Mouse (Mus musculus) inflammation-experienced regulatory T-cells, adult 6 months (primary cell): ENCODE data around the gene Hic1. TPM values are rescaled to one million over a fixed set of nuclear protein-coding genes. Genes with fewer than 3 reads are reported as not detected.
"Not testable (repeated sequence)": the region's sequence is repeated elsewhere in the genome, so short reads cannot be mapped to it uniquely, and the experiment has no call there.

ENCODE experiments used
- ATAC-seq: one replicate; pipeline ENCODE4 v1.8.0; 2017
- polyA plus RNA-seq, 3 experiments: library from polyadenylated mRNA; unstranded; fragments of 100-300 nt; shearing (Covaris generic); gene quantifications; one replicate each; pipeline ENCODE4 v1.2.1; 2017

Gene Hic1
- polyA plus RNA-seq, 3 experiments from 2014 or later = 0.21 to 0.50 (median 0.38) TPM

DNA sequence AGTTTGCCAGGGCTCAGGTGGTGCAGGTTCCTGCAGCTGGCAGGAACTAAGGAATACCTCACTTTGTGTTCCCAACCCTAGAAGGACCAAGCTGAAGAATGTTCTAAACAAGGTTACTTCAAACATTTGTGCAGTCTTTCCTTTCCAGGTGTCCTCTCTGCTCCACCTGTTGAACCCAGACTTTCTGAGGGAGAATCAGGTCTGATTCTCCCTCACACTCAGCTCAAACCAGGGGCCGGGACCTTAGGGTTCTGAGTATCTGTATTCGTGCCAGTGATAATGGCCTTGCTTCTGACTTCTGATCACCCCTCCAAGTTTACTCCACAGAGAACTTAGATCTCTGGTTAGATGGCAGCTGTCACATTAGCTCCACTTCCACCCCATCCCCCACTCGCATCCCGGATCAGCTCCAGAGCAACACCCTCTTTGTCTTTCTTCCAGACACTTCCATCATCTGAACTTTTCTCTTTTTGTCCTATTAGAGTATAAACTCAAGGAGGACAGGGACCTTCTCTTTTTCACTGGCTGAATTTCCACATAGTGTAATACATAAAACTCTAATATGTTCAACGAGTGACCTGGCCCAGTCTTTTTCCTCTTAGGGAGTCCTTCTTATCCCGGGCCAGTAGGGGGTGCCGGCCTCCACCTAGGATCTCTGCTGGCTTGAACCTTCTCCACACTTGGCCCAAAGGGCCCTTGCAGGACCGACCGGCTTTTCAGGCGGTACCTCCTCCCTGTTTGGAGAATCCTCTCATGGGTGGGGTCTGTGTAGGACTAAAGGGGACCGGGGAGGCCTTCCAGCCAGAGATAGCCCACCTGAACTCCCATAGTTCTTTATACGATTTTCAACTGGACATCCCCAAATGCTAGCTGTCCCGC is 23.3 kb upstream of the Hic1 start:
- peak; percentile 32 for ATAC-seq

DNA sequence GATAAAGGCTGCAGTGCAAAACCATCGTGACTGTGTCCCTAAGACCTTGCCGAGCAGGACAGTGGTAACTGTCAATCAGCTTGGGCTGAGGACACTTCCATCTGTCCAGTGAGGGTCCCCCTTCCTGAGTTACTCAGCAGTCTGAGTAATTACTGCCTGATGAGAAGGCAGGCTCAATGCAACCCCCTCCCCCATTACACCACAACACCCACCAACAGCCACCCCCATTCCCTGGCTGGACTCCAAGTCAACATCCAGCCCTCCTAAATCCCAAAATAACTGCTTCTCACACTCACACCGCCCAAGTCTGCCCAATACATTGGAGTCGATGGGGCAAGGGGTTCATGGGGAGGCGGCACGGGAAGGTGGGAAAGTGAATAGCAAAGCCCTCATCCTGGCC is 22.5 kb upstream of the Hic1 start:
- ATAC-seq = no peak

DNA sequence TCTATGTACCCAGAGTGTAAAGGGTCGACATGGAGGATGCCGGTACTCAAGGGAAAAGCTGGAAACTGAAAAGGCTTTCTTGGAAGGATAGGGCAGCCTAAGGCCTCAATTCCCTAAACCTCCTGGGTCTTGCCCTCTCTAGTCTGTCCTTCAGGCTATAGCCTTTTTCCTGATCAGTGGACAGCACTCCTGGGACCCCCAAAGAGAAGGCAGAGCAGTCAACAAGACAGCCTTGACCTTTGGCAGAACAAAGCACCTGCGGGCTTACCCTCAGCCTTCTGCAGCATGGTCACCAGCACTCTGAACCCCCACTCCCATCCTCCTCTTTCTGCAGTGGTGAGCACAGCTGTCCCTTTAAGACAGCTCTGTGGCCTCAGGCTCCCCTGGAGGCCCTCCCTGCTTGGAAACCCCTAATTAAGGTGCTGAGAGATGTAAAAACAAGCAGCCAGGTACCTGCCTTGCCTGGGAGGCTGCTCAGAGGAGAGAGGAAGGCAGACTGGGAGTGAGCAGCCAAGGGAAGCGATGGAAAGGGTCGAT is 21.7 kb upstream of the Hic1 start, which contains the start of gene Dph1:
TSS of gene Dph1 (minus strand) at position 337 of the 537 bp plus-strand sequence.
- ATAC-seq = no peak

DNA sequence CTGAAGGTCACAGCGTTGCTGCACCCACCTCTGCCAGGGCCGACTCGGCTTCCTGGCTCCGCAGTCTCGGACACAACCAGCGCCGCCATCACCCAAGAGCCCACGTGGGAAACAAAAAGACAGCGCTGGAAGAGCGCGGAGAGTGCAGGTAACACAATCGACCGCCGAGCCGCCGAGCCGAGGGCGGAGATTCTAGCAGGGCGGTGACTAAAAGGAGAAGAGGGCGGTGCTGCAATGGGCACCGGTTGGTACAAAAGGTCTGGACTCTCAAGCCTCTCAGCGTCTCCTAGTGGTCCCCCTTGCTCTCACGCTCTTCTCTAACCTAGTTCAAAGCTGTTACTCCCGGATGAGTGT is 21.0 kb upstream of the Hic1 start:
- peak; percentile 81 for ATAC-seq

DNA sequence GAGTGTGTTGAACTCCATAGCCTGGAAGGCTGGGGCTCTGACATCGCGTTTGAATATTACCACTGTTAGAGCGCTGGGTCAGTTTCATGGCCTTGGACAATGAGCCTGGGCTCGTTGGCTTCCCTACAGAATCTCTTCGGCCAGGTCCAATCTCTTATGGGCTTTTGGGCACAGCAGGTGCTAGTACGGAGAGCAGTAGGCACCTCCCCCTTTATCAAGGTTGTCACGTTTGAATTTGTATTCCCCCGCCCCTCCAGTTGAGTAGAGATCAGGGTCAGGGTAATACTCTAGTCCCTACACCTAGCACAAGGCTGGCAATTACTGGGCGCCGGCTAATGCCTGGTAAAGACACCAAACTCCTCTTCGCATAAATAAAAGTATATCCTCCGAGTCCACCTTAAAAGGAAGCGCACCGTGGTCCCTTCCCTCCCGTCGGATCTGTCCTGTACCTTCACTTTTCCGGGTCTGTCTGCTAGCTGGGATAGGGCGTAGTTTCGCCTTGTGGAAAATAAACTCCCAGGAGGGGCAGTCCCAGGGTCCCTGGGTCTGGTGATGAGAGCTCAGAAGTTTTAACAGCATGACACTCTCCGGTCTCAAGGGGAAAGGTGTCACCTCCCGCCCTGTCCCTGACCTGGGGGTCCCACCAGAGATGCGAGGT is 20.5 kb upstream of the Hic1 start:
- no peak for ATAC-seq

DNA sequence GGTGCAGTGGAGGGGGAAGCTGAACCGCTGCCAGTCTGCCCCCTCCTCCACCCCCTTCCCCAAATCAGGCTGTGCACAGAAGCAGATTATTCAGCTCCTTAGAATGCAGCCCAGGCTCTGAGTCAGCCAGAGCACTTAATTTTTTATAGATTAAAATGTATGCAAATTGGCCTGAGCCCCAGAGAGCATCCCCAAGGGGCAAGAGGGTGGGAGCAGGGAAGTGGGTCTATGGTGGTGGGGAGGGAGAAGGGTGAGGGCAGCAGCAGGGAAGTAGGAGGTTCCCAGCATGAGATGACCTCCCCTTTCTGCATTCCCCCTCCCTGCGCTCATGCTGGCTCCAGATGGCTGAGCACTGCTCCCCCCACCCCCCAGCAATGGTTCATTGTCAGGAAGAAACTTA is 15.7 kb upstream of the Hic1 start:
- no peak for ATAC-seq

DNA sequence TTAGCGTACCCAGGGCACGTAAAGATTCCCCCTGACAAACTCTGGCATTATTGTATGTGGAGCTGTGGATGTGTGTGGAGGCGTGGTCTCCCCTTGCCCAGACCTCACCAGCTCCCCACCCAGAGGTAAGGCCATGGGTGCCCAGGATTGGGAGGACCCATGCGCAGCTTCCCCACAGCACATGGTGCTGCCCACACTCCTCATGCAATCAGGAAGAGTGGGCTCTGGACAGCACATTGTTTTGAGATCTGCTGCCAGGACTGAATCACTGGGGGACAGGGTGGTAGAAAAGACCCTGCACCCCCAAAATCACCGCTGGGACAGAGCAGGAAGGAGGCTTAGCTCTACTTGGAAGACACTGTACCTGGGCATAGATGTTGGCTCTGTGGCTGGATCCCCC is 15.3 kb upstream of the Hic1 start:
- no peak for ATAC-seq

DNA sequence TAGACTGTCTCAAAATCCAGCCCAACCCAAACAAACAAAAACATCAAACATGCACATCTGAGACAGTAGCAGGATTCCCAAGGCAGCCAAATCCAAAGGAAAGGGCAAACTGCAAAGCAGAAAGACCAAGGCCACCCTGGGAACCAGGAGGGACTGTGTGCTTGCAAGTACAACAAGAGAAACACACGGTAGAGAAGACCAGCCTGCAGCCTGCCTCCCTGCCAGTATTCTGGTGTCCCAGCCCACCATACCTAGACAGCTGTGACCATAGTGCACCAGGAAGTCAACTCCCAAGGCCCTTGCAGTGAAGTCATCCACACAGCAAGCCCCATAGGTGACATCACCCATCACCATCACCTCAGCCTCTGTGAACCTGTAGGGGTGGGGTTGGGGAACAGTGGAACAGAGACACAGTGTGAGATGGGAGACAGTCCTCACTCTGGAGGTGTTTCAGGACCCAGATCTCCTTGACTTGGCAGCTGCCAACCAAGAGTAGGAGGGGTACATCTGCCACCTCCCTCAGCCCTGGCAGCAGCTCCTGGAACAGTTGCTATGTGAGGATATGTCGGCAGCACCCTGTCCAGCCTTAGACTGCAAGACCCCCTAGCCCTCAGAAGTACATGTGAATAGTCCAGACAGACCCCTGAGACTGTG is 14.7 kb upstream of the Hic1 start:
- no peak for ATAC-seq

DNA sequence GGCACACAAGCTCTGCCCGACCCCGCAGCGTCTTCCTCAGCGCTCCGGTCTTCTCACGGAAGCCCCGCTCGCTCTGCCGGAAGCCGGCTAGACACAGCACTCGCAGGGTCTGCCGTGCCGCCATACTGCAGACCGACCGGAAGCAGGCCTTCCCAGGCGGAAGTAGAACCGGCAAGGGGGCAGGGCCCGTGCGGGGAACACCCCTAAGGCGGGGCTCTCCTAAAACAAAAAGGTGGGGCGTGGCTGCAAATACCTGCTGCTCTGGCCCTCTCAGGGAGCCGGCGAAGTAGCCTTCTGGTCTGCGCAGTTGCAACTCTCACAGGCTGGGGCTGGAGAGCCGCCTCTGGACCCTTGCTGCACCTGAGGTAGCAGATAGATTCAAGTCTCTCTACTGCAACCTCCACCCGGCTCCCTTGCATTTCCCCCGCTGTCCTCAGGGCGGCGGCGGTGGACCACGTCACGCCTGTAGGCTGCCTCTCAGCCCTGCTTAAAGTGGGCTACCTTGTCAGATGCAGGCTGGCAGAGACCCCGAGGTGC is 9.4 kb upstream of the Hic1 start, which contains the start of gene Ovca2:
TSS of gene Ovca2 (minus strand) at position 164 of the 537 bp plus-strand sequence.
- peak; percentile 97 for ATAC-seq

DNA sequence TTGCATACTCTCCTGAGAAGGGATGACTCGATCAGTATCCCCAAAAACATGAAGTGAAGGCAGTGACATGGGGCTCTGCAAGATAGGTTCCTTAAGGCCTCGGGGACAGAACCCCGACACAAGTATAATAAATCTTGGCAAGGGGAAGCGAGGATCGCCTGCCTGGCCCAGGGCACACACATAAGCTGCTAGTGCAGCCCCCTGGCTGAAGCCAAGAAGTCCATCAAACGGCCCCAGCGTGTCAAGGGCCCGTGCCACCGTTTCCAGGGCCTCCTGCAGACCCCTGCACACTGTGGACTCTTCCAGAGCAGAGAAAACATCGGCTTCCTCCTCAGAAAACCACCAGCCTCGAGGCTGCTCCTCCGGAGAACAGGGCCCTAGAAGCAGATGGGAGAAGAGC is 8.7 kb upstream of the Hic1 start:
- no peak for ATAC-seq

DNA sequence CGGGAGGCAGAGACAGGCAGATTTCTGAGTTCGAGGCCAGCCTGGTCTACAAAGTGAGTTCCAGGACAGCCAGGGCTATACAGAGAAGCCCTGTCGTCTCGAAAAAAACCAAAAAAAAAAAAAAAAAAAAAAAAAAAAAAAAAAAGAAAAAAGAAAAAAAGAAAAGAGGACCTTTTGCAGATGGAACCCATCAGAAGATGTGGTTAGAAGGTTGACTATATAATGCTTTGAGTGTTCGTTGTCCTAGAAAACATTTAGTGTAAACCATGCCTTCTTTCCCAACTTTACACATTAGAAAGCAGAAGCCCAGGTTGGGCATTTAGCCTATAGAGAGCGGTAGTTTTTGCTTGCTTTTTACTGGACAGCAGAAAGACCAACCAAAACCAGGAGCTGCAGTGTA is 5.3 kb upstream of the Hic1 start:
- ATAC-seq = not testable (repeated sequence)

DNA sequence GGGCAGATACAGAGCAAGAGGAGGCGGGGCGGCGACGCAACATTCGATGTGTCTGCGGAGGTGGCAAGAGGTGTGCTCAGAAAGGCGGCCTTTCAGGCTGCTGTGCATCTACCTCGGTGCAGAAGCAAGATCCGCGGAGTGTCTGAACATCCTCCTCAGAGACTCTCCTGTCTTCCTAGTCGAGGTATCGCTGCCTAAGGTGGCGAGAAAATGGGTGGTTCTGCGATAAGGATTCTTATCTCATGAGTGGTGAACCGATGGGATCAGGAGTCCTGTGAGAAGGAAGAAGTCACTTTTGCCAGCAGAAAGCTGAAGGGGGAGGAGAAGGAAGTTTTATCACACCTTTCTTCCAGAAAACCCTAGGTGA is 4.5 kb upstream of the Hic1 start:
- ATAC-seq = no peak

DNA sequence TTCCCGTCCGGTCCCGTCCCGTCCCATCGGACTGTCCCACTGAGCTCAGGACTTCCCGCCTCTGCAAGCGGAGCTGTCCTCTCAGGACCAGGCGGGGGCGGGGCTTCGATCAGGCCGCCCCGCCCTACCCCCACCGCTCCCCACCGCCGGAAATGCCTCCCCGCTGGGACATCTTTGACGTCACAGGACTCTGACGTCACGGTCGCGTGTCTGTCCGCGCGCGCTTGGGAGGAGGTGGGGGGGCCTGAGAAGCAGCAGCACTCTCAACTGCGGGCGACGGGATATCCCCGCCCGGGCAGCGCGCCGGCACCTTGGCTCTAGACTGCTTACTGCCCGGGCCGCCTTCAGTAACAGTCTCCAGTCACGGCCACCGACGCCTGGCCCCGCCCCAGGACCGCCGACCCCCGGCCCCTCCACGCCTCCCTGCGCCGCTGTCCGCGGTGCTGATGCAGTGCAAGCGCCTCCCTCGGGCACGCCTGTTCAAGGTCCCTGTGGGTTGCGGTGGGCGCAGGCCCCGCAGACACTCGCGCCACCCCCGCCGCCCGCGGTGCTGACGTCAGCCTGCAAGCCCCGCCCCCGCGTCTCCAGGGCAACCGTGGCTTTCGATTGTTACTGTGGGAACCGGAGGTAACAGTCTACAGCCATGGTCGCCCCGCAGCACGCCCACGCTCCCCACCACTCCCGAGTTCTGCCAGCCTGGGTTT is 3.9 kb upstream of the Hic1 start:
- ATAC-seq = peak; percentile 62

DNA sequence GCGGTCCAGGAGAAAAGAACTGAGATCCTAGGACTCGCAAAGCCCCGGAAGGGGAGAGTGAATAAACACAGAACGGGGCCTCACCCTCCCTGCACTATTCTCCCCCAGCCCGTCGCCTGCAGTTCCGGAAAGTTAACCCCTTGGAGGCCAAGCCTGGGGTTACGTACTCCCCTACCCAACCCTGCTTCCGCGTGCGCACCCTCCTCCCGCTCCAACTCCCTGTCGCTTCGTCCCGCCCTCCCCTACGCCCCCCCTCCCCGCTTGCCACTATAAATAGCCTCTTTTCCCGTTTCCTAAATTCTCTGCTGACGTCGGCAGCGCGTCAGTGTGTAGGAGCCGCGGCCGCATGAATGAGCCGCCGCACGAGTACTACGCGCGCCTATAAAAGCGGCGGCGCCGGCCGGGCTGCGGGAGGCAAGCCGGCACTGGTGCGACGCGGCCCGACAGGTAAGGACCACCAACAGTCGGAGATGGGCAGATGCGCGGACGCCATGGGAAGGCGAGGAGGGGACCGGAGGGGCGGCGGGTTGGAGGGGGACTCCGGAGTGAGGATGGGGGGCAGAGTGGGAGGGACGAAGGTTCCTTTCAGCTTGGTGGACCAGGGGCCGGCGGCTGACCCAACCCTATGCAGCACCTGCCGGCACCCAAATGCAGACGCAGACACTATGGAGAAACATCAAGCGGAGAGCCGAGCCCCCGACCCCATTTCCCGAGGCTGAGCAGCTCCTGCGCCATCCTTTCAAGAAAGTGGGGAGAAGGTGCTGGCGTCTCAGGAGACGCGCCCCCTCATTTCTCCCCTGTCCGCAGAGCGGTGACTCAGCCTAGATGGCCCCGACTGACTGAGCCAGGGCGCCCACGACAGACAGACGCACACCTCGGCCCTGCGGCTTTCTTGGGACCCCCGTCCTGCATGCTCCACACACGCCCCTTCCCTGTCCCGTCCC is 3.1 kb upstream of the Hic1 start:
- ATAC-seq = no peak

DNA sequence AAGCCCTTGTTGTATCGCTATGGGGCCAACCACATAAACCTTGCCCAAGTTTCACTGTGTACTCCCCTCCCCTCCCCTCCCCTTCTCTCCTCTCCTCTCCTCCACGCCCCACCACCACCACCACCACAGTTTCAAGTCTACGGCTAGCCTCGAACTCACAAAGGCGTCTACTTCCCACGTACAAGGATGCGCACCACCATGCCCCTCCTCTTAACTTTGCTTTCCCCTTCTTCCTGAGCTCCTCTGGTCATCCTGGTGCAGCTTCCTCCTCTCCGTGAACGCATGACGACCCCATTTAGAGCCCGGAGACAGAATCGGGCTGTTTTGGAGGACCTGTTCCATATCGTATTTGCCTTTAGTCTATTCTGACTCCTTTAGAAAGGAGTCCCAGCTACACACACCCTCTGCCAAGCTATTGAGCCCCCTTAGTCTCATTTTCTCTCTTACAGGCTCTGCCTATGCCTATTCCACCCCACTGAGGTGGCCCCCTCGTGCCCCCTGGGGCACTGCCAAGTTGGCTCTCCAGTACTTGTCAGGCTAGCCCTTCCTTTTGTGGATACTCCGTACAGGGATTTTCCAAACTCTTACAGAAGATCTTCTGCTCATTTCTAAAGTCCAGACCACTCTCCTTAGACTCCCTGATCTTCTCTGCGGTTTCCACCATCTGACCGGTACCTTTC is 2.0 kb upstream of the Hic1 start:
- no peak for ATAC-seq

DNA sequence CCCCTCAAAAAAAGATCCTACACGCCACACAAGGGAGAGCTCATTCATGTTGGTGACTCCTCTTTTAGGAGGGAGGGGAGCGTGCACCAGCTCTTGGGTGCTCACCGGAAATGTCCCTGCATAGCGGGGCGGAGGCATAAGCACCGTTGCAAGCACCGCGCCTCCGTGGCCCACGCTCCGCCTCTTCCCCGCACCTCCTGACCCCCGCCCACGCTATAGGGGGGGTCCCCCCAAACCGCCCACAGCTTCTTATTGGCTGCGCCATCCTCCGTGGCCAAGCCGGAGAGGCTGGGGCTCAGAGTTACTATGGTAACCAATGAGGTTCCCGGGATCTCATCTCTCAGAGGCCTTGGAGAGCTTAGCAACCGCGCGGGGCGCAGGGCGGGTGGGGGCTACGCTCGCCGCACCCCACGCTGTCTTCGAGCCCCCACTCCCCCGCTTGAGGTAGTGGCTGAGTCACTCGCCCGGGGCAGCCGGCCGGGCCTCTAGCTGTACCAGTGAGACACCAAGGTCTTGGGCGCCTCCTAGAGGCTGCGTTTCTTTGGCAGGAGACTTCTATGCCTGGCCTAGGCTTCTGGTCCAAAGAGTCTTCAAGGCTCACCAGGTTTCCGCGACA is 925 bp upstream of the Hic1 start:
- peak; percentile 44 for ATAC-seq

DNA sequence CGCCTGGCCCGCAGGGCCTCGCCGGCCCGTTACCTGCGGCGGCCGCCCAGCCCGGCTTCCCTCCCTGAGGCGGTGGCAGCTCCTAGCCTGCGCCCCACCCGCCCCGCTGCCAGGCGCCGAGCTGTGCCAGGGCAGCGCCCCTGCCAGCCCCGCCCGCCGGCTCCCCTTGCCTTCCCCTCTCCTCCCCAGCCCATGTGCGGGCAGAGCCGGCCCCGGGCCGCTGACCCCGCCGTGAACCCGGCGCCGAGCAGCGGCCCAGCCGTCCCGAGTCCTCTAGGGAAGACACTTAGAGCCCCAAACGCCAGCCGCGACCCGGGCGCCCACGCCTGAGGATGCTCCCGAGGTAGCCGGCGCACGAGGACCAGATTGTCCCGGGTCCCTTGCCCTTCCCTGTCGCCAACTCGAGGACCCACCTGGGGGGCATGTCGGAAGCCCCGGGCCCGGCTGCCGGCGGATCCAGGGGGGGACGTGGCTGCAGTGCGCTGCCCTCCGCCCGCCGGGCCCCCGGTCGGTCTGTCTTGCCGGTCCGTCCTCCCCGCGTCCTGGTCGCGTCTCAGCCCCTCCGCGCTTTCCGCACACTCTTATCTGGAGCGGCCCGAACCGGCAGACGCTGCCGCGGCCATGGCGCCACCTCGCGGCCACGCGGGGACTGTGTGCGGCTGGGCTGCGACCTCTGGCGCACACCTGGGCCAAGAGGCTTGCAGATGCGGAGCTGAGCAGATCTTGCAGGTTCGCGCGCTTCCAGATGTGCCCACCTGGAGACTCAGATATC is 543 bp downstream of the Hic1 start:
- ATAC-seq = peak; percentile 20

DNA sequence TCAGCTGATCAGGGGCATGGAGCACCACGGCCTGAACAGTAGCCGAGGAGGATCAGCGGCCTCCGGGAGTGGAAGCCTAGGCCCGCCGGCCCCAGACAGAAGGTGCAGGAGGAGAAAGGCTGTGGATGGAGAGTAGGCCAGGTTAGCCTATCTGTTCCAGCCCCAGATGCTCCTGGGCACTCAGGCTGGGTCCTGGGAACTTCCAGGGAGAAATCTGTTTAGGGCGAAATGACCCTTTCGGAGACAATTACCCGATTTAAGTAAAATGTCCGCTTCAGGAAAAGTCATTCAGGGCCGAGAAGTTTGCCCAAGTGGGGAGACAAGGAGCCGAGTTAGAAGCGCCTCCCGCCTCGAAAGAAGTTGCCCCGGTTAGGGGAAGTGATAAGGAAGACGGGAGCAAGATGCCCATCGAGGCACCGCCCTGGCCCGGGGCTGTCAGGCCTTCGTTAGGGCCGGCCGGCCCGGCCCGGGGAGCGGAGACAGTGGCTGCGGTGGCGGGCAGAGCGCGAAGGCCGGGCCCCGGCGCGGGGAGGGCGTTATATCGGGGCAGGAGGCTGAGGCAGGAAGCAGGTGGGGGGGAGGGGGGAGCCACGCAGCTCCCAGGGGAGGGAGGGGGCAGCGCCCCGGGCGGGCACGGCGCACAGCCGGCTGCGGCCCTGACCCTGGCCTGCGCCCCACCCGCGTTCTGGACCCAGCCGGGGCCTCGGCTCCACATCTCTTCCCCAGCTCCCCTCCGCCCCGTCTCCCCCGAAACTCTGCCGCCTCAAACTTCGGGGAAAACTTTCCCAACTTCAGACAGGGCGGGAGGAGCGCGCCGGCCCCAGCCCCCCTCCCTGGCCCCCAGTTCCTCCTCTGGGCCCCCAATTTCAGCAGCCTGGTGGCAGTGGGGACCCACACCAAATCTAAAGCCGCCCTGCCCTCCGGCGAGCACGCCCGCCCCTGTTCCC is 1.4 kb downstream of the Hic1 start:
- no peak for ATAC-seq
